ENCODE assay signal across 18 mouse cellular contexts in the genomic region with DNA sequence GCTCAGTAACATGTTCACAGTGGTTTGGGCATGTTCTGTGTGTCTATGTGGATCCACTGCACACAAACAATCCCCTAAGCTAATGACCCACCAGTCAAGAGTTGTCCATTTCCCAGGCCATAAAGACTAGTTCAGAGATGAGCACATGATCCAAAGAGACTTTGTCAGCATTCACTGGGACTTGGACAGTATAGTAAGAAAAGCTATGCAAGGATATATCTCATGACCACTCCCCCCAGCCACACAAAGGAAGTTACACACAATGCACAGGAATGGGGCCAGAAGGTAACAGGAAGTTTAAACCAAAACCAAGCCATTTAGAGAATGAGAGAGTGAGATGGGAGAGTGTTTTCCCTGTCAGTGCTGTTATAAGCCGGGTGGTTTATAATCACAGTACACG. TPM values are rescaled to one million over a fixed set of nuclear protein-coding genes. Genes with fewer than 3 reads are reported as not detected.
"Had no signal": no experiment of that assay in that cellular context is flagged by ENCODE, and none has a peak within 500 bp of the region (broad histone marks: within the 10 kb centered on the region; RNA-seq: fewer than 3 reads in every experiment).

No protein-coding gene starts in this region.

- H3K4me2 ChIP-seq: intestine, embryonic 15.5 days; limb, embryonic 15.5 days; liver, embryonic 12.5 days; neural tube, embryonic 15.5 days had no signal

- H3K27ac ChIP-seq: intestine, embryonic 15.5 days; limb, embryonic 15.5 days; liver, embryonic 12.5 days; midbrain, embryonic 10.5 days; neural tube, embryonic 15.5 days had no signal

- H3K4me3 ChIP-seq: intestine, embryonic 15.5 days; limb, embryonic 15.5 days; liver, embryonic 12.5 days; midbrain, embryonic 10.5 days; myocyte; neural tube, embryonic 15.5 days had no signal

- H3K9me3 ChIP-seq: intestine, embryonic 15.5 days; limb, embryonic 15.5 days; neural tube, embryonic 15.5 days had no signal

- H3K9ac ChIP-seq: intestine, embryonic 15.5 days; limb, embryonic 15.5 days; liver, embryonic 12.5 days; neural tube, embryonic 15.5 days had no signal

- ATAC-seq: intestine, embryonic 15.5 days; liver, embryonic 12.5 days had no signal

- DNase-seq: kidney, adult 8-10 months; kidney, postnatal 10 days; layer of hippocampus, adult 9-11 months; layer of hippocampus, postnatal 36 days; midbrain, embryonic 14.5 days; right cerebral cortex, adult 18-20 months; right cerebral cortex, postnatal 25 days; thymus, postnatal 36 days had no signal

- H3K4me1 ChIP-seq: intestine, embryonic 15.5 days; limb, embryonic 15.5 days; liver, embryonic 12.5 days; midbrain, embryonic 10.5 days; neural tube, embryonic 15.5 days had no signal

- H3K36me3 ChIP-seq: intestine, embryonic 15.5 days; limb, embryonic 15.5 days; liver, embryonic 12.5 days; midbrain, embryonic 10.5 days; neural tube, embryonic 15.5 days had no signal

- H3K27me3 ChIP-seq: intestine, embryonic 15.5 days; limb, embryonic 15.5 days; liver, embryonic 12.5 days; neural tube, embryonic 15.5 days had no signal

RNA-seq across cellular contexts. Expression of gene Themis3, which starts 33.0 kb away (rescaled TPM):
- polyA plus RNA-seq: limb, embryonic 11.5 days; liver, embryonic 12.5 days; liver, embryonic 16.5 days; midbrain, embryonic 10.5 days; midbrain, embryonic 14.5 days; myocyte; neural tube, embryonic 11.5 days; neural tube, embryonic 15.5 days; thymus, postnatal 0 days had no signal
